Mouse (Mus musculus) embryonic facial prominence, embryonic 14.5 days (tissue): ENCODE measurements around the gene Mpdu1. TPM values are rescaled to one million over a fixed set of nuclear protein-coding genes. Genes with fewer than 3 reads are reported as not detected.

Source experiments
- ATAC-seq: fragments of 200-750 bp; cut with Nextera tagmentation; 2 replicates; pipeline ENCODE4 v1.8.0; 2017; ENCODE audit warnings: low read depth, moderate number of reproducible peaks, moderate TSS enrichment
- DNase-seq: peaks from one replicate; pipeline ENCODE4 v3.0.0-alpha.2; 2015; ENCODE audit warnings: low spot score
- H3K27ac ChIP-seq: fragments of 300-500 bp; sonication (generic); replicated peaks from 2 replicates; pipeline ENCODE4 v1.5.1; 2014; ENCODE audit warnings: low read depth, mild to moderate bottlenecking, low read length, moderate library complexity
- H3K27me3 ChIP-seq: fragments of 300-500 bp; sonication (generic); replicated peaks from 2 replicates; pipeline ENCODE4 v1.6.1; 2014; ENCODE audit warnings: low read length; ENCODE audit not compliant: control insufficient read depth, insufficient read depth
- H3K36me3 ChIP-seq: fragments of 300-500 bp; sonication (generic); 2 replicates; pipeline ENCODE4 v1.6.1; 2014; ENCODE audit warnings: low read length, mixed read lengths; ENCODE audit not compliant: control insufficient read depth, insufficient read depth
- H3K4me1 ChIP-seq: fragments of 300-500 bp; sonication (generic); 2 replicates; pipeline ENCODE4 v1.6.1; 2014; ENCODE audit warnings: antibody characterized with exemption, low read length; ENCODE audit not compliant: control insufficient read depth, insufficient read depth
- H3K4me2 ChIP-seq: fragments of 300-500 bp; sonication (generic); 2 replicates; pipeline ENCODE4 v1.6.1; 2014; ENCODE audit warnings: low read depth, mild to moderate bottlenecking, low read length, moderate library complexity, mixed read lengths
- H3K4me3 ChIP-seq: fragments of 300-500 bp; sonication (generic); 2 replicates; pipeline ENCODE4 v1.5.1; 2014; ENCODE audit warnings: low read depth, mild to moderate bottlenecking, low read length
- H3K9ac ChIP-seq: fragments of 300-500 bp; sonication (generic); 2 replicates; pipeline ENCODE4 v1.6.1; 2014; ENCODE audit warnings: low read depth, mild to moderate bottlenecking, low read length, moderate library complexity, mixed read lengths
- H3K9me3 ChIP-seq: fragments of 300-500 bp; sonication (generic); 2 replicates; pipeline ENCODE4 v1.6.1; 2016; ENCODE audit warnings: low read length; ENCODE audit not compliant: control insufficient read depth
- WGBS: fragments of 180-500 bp; shearing (Covaris S2); extraction: QIAGEN DNeasy Blood & Tissue Kit; methylation state at CpG from one replicate; pipeline ENCODE4 v1.1.7; 2014; 5-methylcytosine and 5-hydroxymethylcytosine counted together
- polyA plus RNA-seq: library from polyadenylated mRNA; unstranded; fragments of >200 nt; fragmentation: Nextera tagmentation; extraction: Ambion mirVana; gene quantifications from 2 replicates; pipeline ENCODE4 v1.2.1, GENCODE M21; 2014

Gene Mpdu1
- polyA plus RNA-seq, 1 experiment from 2014 or later: 29.1 TPM

DNA sequence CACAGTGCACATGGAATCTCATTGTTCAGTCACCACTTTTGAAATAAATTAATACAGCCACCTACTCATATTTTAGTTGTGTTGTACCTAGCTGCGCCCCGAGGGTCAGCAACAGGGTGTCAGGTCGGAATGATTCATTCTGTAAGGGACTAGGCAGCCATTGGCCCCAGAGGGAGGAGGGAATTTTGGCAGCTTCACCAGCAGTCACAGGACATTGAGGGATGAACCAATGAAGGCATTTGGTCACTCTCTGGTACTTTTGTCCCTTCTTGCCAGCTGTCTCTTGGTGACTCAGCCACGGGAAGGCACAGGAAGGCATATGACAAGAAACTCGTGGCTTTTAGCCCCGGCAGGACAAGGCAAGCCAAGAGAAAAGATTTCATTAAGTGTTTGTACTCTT lies 1.4 kb upstream of the Mpdu1 start:
- peaks cover 60% of the 10 kb centered on the region for H3K36me3 ChIP-seq
- peak overlapping the region; percentile 93 for H3K27ac ChIP-seq
- ATAC-seq (no peak), DNase-seq (no peak)
- 87% methylated on average over 6 of the region's 6 CpGs for WGBS
- H3K9me3 ChIP-seq: no peaks in the 10 kb centered on the region
- H3K9ac ChIP-seq: 0 out of 2 replicates have a peak overlapping the region, but pooled peaks have one; percentile 6
- no peak overlapping the region for H3K4me3 ChIP-seq
- H3K4me2 ChIP-seq: no peak overlapping the region
- H3K27me3 ChIP-seq: no peaks in the 10 kb centered on the region
- peaks cover 7% of the 10 kb centered on the region for H3K4me1 ChIP-seq

DNA sequence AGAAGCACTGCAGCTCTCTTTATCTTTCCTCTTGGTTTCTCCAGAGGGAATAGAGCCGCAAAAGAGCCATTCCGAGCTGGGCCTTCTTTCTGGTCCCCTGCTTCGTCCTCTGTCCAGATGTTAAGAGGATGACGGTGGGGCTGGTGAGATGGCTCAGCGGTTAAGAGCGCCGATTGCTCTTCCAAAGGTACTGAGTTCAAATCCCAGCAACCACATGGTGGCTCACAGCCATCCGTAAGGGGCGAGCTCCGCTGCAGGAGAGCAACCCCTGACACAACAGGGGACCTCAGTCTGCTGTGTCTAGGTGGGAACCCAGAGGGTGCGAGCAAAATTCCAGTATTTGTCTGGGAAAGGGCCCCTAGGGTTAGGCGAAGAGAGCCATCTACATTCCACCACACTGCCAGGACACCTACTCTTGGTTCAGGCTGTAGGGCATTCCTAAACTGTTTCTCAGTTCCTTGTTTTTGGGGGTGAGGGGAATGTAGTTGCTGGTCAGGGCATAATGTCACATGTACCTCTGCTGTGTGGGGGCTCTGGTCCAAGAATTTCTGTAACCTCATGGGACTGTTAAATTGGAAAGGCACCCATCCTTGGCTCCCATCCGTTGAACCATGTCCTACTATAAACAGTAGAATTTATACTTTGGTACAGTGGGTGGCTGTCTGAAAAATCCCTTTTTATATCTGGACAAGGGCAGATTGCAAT lies 677 bp upstream of the Mpdu1 start:
- Histone ChIP-seq H3K9ac (peak overlapping the region; percentile 75), H3K27me3 (no peaks in the 10 kb centered on the region), H3K27ac (peak overlapping the region; percentile 93), H3K4me1 (peaks cover 7% of the 10 kb centered on the region), H3K9me3 (no peaks in the 10 kb centered on the region), H3K4me2 (peak overlapping the region; percentile 56), H3K36me3 (peaks cover 60% of the 10 kb centered on the region), H3K4me3 (peak overlapping the region; percentile 57)
- 55% methylated on average over 13 of the region's 13 CpGs for WGBS
- no peak for DNase-seq
- ATAC-seq: no peak

DNA sequence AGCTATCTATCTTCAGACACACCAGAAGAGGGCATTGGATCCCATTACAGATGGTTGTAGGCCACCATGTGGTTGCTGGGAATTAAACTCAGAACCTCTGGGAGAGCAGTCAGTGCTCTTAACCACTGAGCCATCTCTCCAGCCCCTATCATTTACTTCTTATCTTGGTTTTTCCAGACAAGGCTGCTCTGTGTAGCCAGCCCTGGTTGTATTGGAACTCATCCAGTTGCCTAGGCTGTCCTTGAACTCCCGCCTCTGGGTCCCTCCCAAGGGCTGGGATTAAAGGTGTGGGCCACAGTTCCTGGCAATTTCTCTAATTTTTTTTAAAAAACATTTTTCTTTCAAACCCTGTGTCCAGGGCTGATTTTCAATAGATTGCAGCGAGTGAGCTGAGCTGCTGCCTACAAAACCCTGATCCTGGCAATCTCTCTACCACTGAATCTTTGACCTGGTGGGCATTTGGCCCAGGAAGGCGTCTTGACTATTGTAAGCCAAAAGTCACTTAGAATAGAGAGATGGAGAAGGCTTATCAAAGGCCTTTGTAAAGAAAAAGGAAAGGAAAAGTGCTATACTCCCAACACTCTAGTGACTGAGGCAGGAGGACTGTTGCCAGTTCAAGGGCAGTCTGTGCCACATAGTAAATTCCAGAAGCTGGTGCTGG lies 1.1 kb downstream of the Mpdu1 start:
- H3K4me3 ChIP-seq: peak overlapping the region; percentile 57
- H3K4me2 ChIP-seq: peak overlapping the region; percentile 56
- 84% methylated on average over 3 of the region's 3 CpGs for WGBS
- peak overlapping the region; percentile 75 for H3K9ac ChIP-seq
- H3K27me3 ChIP-seq: no peaks in the 10 kb centered on the region
- peaks cover 7% of the 10 kb centered on the region for H3K4me1 ChIP-seq
- no peaks in the 10 kb centered on the region for H3K9me3 ChIP-seq
- peak overlapping the region; percentile 93 for H3K27ac ChIP-seq
- DNase-seq: no peak
- peaks cover 62% of the 10 kb centered on the region for H3K36me3 ChIP-seq
- ATAC-seq: no peak

DNA sequence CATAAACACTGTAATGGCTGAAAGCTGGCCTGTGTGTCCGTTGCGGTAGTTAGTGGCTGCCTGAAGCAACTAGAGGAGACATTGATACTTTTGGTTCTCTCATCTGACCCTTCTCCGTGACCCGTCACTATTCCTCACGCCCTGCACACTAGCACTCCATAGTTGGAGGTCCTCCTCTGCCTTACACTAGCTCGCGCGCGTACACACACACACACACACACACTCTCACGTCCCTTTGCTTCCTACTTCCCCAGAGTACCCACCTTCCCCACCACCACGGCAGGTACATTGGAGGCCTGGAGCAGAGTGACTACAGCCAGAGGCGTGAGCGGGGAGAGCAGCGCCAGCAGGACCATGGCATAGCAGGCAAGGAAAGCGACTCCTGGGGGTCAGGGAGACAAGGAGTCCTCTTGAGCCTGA lies 5.0 kb downstream of the Mpdu1 start:
- H3K36me3 ChIP-seq: peaks cover 54% of the 10 kb centered on the region
- H3K4me1 ChIP-seq: no peaks in the 10 kb centered on the region
- ATAC-seq (no peak), DNase-seq (no peak)
- no peaks in the 10 kb centered on the region for H3K27me3 ChIP-seq
- no peak overlapping the region for H3K4me3 ChIP-seq
- H3K27ac ChIP-seq: no peak overlapping the region
- no peak overlapping the region for H3K4me2 ChIP-seq
- 80% methylated on average over 15 of the region's 15 CpGs for WGBS
- no peaks in the 10 kb centered on the region for H3K9me3 ChIP-seq
- H3K9ac ChIP-seq: no peak overlapping the region

DNA sequence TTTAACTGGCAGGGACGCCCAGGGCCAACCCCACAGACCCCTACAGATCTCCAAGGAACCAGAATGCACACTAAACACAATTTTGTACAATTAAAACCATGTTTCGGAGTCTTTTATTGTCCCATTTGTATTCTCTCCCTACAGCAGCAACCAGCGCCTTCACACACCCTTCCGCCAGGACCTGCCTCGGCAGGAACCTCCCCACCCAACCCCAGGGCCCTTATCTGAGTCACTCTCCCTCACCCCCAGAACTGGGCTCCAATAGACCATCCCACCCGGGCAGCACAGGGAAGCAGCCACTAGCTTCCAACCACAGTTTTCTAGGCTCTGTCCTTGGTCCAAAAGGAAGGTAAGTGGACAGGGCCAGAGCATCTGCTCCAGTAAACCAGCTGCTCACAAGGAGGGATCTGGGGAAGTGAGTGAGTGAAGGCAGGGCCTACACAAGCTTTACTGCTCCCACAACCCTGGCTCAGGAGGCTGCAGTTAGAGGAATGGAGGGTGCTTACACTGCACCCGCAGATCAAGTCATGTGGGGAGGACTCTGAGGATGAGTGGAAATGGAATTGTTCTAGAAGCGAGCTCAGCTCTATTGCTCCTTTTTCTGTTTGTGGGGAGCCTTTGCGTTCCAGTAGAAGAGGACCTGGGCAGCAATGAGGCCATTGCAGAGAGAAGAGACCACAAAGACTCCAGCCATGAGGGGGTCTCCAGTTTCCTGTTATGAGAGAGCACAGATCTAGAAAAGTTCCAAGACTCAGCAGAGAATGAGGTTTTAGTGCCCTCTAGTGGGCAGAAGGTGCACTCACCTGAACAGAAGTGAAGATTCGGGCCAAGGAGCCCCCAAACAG lies 5.6 kb downstream of the Mpdu1 start:
- peaks cover 61% of the 10 kb centered on the region for H3K36me3 ChIP-seq

DNA sequence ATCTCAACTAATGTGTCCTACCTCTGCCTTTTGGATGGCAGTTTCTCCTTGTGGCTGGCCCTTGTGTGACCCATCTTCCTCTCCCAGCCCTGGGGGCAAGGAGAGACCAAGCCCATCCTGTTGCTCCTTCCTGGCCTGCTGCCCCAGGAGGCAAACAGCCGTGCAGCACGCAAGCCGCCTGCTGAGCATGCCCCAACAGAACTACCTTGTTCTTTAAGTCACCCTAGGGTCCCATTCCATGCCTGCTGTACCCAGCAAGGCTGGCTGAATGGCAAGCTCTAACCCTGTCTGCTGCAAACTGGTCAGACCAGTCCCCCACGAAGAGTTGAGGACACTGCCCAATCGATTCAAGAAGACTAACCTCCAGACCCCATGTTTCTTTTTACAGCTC lies 6.4 kb downstream of the Mpdu1 start:
- peak overlapping the region; percentile 19; the same call in 1 of the 2 replicates for H3K4me2 ChIP-seq
- H3K4me3 ChIP-seq: no peak overlapping the region
- no peaks in the 10 kb centered on the region for H3K27me3 ChIP-seq
- H3K36me3 ChIP-seq: peaks cover 68% of the 10 kb centered on the region
- H3K9me3 ChIP-seq: no peaks in the 10 kb centered on the region
- WGBS: 47% methylated on average over 5 of the region's 5 CpGs
- no peak for DNase-seq
- H3K4me1 ChIP-seq: no peaks in the 10 kb centered on the region
- no peak overlapping the region for H3K27ac ChIP-seq
- 0 out of 2 replicates have a peak overlapping the region, but pooled peaks have one; percentile 19 for H3K9ac ChIP-seq
- no peak for ATAC-seq

More for the DNA sequence above, 5.6 kb downstream of the Mpdu1 start:
- peak overlapping the region; percentile 65 for H3K27ac ChIP-seq
- H3K4me2 ChIP-seq: peak overlapping the region; percentile 19; the same call in 1 of the 2 replicates
- no peak for ATAC-seq
- WGBS: 75% methylated on average over 10 of the region's 10 CpGs
- DNase-seq: peak; percentile 76
- H3K27me3 ChIP-seq: no peaks in the 10 kb centered on the region
- H3K9me3 ChIP-seq: no peaks in the 10 kb centered on the region
- H3K9ac ChIP-seq: peak overlapping the region; percentile 19; the same call in 1 of the 2 replicates
- no peak overlapping the region for H3K4me3 ChIP-seq
- H3K4me1 ChIP-seq: no peaks in the 10 kb centered on the region

DNA sequence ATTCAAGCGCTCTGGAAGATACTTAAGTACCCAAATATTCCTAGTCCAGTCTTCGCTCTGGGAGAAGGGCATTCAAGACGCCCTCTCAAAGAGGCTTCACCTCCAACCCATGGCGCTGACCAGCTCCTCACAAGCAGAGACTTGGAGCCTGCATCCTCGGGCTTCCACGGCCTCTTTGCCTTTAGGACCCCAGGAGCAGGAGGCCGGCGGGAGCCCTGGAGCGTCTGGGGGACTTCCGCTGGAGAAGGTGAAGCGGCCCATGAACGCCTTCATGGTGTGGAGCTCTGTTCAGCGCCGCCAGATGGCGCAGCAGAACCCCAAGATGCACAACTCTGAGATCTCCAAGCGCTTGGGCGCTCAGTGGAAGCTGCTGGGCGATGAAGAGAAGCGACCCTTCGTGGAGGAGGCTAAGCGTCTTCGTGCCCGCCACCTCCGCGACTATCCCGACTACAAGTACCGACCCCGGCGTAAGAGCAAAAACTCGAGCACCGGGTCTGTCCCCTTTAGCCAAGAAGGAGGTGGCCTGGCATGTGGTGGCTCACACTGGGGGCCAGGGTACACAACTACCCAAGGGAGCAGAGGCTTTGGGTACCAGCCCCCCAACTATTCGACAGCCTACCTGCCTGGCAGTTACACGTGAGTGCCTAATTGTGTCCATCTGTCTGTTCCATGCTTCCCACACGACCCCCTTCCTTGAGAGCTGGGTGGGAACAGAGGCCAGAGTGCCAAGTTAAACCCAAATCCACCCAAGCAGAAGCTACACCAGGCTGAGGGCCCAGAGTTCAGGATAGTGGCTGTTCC lies 7.0 kb downstream of the Mpdu1 start, which contains the start of gene Sox15:
Gene Sox15 (plus strand): TSS at position 51 of the 801 bp plus-strand sequence.
- Histone ChIP-seq H3K4me3 (no peak within 1 kb of the TSS), H3K27me3 (no peaks in the 10 kb centered on the region), H3K36me3 (peaks cover 74% of the 10 kb centered on the region), H3K9me3 (no peaks in the 10 kb centered on the region), H3K4me1 (no peaks in the 10 kb centered on the region), H3K27ac (peak within 1 kb of the TSS; percentile 49; the same call in 1 of the 2 replicates), H3K9ac (peak within 1 kb of the TSS; percentile 19; the same call in 1 of the 2 replicates), H3K4me2 (peak within 1 kb of the TSS; percentile 36)
- ATAC-seq (peak; percentile 74; the same call in 1 of the 2 replicates), DNase-seq (peak; percentile 85)
- WGBS: 22% methylated on average over 29 of the region's 34 CpGs
